Mouse (Mus musculus): ENCODE data around the gene Bcl3. TPM values are rescaled to one million over a fixed set of nuclear protein-coding genes. Genes with fewer than 3 reads are reported as not detected.

Bcl3 gene
- polyA plus RNA-seq, 1 experiment from 2014 or later = 0.65 TPM

DNA sequence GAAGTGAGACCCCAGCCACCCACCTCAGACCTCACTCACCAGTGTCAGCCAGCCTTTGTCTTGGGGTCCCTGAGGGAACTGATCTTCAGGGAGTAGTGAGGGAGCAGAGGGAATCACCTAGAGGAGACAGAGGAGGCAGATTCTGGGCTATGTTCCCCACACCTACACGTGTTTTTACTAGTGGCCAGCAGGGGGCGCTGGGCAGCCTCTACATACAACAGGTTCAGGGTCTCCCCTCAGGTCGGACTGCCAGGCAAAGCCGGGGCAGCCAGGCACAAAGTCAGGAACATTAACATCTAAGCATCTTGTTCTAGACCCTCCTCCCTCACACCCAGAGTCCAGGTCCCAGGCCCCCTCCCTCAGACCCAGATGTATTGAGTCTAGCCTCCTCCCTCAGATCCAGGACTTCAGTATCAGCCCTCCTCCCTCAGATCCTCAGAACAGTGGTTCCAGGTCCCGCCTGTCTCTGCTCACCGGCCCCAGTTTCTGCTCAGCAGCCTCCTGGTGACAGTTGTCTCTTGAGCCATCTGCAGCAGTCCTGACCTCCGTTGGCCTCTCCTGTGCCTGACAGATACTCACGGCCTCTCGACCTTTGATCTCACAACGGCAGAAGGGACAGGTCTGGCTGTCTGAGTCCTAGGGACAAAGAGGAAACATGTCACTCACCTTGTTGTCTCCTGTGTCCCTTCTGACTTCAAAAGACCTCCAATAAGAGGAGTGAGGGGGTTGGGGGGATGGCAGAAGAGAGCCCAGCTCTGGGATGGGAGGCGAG lies 37.6 kb downstream of the Bcl3 start:
- 44% methylated on average over 11 of the region's 11 CpGs for WGBS
- no peak for ATAC-seq
- peaks cover 3% of the 10 kb centered on the region; the same call in 1 of the 2 replicates for H3K4me1 ChIP-seq (ENCODE audit: control insufficient read depth, insufficient read depth, low read length)

DNA sequence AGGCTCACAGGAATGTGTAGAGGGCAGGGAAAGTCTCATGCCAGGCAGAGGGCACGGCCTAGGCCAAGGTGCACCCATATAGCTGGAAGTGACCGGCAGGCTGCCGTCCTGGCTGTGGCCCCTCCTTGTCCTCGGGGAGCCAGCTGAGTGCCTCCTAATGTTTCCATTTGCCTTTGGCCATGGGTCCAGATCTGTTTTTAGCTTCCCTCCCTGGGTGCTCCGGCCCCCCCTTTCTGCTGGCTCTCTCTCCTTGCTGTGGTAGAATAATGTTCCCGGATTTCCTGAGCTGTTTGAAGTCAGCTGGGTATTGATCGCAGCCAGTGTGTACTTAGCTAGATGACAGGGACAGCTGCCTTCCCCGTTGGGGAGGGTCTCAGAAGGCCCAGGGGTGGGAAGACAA lies 38.9 kb downstream of the Bcl3 start:
- Histone ChIP-seq H3K4me1 (ENCODE audit: control insufficient read depth, insufficient read depth, low read length) (no peaks in the 10 kb centered on the region), H3K9me3 (replicated peaks; ENCODE audit: control insufficient read depth, low read length, poor library complexity, severe bottlenecking) (no peaks in the 10 kb centered on the region), H3K27me3 (ENCODE audit: control insufficient read depth, insufficient read depth, low read depth, low read length) (no peaks in the 10 kb centered on the region), H3K27ac (ENCODE audit: low read length) (no peak overlapping the region), H3K9ac (ENCODE audit: low read depth, low read length) (no peak overlapping the region), H3K4me3 (ENCODE audit: low read depth, low read length) (no peak overlapping the region), H3K36me3 (ENCODE audit: control insufficient read depth, insufficient read depth, low read length) (no peaks in the 10 kb centered on the region), H3K4me2 (ENCODE audit: low read length) (no peak overlapping the region)
- ATAC-seq = no peak
- 68% methylated on average over 8 of the region's 8 CpGs for WGBS

More for the DNA sequence above, 37.6 kb downstream of the Bcl3 start:
- H3K9me3 ChIP-seq (replicated peaks; ENCODE audit: control insufficient read depth, low read length, poor library complexity, severe bottlenecking) = no peaks in the 10 kb centered on the region
- no peaks in the 10 kb centered on the region for H3K36me3 ChIP-seq (ENCODE audit: control insufficient read depth, insufficient read depth, low read length)
- H3K27ac ChIP-seq (ENCODE audit: low read length) = no peak overlapping the region
- H3K4me3 ChIP-seq (ENCODE audit: low read depth, low read length) = no peak overlapping the region
- H3K9ac ChIP-seq (ENCODE audit: low read depth, low read length) = no peak overlapping the region
- no peak overlapping the region for H3K4me2 ChIP-seq (ENCODE audit: low read length)
- no peaks in the 10 kb centered on the region for H3K27me3 ChIP-seq (ENCODE audit: control insufficient read depth, insufficient read depth, low read depth, low read length)

DNA sequence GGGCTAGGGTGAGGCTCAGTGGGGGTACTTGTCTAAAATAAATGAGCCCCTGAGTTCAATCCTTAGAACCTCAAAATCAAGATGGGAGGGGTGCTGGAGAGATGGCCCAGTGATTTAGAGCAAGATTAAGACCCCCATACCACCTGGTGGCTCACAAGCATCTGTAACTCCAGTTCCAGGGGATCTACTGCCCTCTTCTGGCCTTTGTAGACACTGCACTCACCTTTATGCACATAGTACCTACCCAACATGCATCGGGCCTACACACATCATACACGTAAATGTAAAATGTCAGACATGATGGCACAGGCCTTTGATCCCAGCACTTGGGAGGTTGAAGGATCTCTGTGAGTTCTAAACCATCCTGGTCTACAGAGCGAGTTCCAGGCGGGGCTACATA lies 39.9 kb downstream of the Bcl3 start:
- no peak overlapping the region for H3K4me3 ChIP-seq (ENCODE audit: low read depth, low read length)
- H3K4me1 ChIP-seq (ENCODE audit: control insufficient read depth, insufficient read depth, low read length) = no peaks in the 10 kb centered on the region
- no peak overlapping the region for H3K9ac ChIP-seq (ENCODE audit: low read depth, low read length)
- no peak overlapping the region for H3K4me2 ChIP-seq (ENCODE audit: low read length)
- 91% methylated on average over 4 of the region's 4 CpGs for WGBS
- no peaks in the 10 kb centered on the region for H3K9me3 ChIP-seq (replicated peaks; ENCODE audit: control insufficient read depth, low read length, poor library complexity, severe bottlenecking)
- no peaks in the 10 kb centered on the region for H3K36me3 ChIP-seq (ENCODE audit: control insufficient read depth, insufficient read depth, low read length)
- H3K27ac ChIP-seq (ENCODE audit: low read length) = no peak overlapping the region
- ATAC-seq = no peak
- H3K27me3 ChIP-seq (ENCODE audit: control insufficient read depth, insufficient read depth, low read depth, low read length) = no peaks in the 10 kb centered on the region

DNA sequence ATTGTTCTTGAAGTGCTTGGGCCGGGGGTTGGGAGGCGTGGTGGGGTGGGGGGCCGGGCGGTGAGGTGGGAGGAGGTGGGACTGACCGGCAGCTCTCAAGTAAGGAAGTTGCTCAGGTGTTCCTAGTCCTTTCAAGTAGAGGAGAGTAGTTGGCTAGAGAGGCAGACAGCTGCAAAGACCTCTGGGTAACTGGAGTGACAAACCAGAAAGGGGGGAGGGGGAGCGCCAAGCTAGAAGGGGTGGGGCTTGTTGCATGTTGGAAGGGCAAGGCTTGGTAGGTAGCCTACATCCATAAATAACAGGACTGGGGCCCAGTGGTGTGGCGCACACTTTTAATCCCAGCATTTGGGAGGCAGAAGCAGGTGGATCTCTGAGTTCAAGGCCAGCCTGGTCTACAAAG lies 40.8 kb downstream of the Bcl3 start:
- H3K36me3 ChIP-seq (ENCODE audit: control insufficient read depth, insufficient read depth, low read length) = no peaks in the 10 kb centered on the region
- H3K4me1 ChIP-seq (ENCODE audit: control insufficient read depth, insufficient read depth, low read length) = no peaks in the 10 kb centered on the region
- no peak overlapping the region for H3K4me3 ChIP-seq (ENCODE audit: low read depth, low read length)
- no peak overlapping the region for H3K27ac ChIP-seq (ENCODE audit: low read length)
- no peak for ATAC-seq
- no peaks in the 10 kb centered on the region for H3K9me3 ChIP-seq (replicated peaks; ENCODE audit: control insufficient read depth, low read length, poor library complexity, severe bottlenecking)
- no peak overlapping the region for H3K4me2 ChIP-seq (ENCODE audit: low read length)
- 89% methylated on average over 7 of the region's 7 CpGs for WGBS
- no peak overlapping the region for H3K9ac ChIP-seq (ENCODE audit: low read depth, low read length)
- H3K27me3 ChIP-seq (ENCODE audit: control insufficient read depth, insufficient read depth, low read depth, low read length) = no peaks in the 10 kb centered on the region

DNA sequence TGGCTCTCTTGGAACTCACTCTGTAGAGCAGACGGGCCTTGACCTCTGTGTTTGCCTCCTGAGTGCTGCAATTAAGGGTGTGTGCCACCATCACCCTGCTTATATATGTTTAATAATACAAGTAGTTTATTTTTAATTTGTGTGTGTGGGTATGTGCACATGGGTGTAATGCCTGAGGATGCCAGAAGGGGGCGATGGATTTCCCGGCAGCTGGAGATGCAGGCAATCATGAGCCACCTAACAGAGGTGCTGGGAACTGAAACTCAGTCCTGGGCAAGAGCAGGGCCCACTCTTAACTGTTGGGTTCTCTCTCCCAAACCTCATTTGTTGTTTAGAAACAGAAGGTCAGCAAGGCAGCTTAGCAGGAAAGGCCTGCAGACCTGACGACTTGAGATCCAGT lies 42.7 kb downstream of the Bcl3 start:
- Histone ChIP-seq H3K4me2 (ENCODE audit: low read length) (no peak overlapping the region), H3K36me3 (ENCODE audit: control insufficient read depth, insufficient read depth, low read length) (no peaks in the 10 kb centered on the region), H3K9me3 (replicated peaks; ENCODE audit: control insufficient read depth, low read length, poor library complexity, severe bottlenecking) (no peaks in the 10 kb centered on the region), H3K4me1 (ENCODE audit: control insufficient read depth, insufficient read depth, low read length) (no peaks in the 10 kb centered on the region), H3K27me3 (ENCODE audit: control insufficient read depth, insufficient read depth, low read depth, low read length) (no peaks in the 10 kb centered on the region), H3K27ac (ENCODE audit: low read length) (no peak overlapping the region), H3K9ac (ENCODE audit: low read depth, low read length) (no peak overlapping the region), H3K4me3 (ENCODE audit: low read depth, low read length) (no peak overlapping the region)
- WGBS = 79% methylated on average over 4 of the region's 4 CpGs
- no peak for ATAC-seq

DNA sequence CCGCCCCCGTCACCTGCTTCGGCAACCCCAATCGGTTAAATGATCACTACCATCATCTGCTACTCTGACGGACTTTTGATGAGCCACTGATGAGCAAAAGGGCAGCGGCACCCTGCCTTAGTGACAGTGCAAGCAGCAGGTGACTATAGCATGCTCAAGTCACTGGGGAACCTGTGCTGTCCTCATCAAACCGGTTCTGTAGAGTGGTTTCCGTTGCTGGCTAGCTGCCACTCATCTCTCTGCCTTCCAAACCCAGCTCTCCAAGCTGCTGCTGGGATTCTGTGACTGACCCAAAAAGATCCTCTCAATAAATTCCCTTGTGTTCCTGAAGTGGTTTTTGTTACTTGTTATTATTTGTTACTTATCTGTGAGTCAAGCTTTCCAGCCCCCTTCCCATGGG lies 43.9 kb downstream of the Bcl3 start:
- no peaks in the 10 kb centered on the region for H3K4me1 ChIP-seq (ENCODE audit: control insufficient read depth, insufficient read depth, low read length)
- no peak overlapping the region for H3K9ac ChIP-seq (ENCODE audit: low read depth, low read length)
- no peaks in the 10 kb centered on the region for H3K9me3 ChIP-seq (replicated peaks; ENCODE audit: control insufficient read depth, low read length, poor library complexity, severe bottlenecking)
- no peak overlapping the region for H3K27ac ChIP-seq (ENCODE audit: low read length)
- no peak overlapping the region for H3K4me2 ChIP-seq (ENCODE audit: low read length)
- H3K4me3 ChIP-seq (ENCODE audit: low read depth, low read length) = no peak overlapping the region
- WGBS = 88% methylated on average over 8 of the region's 8 CpGs
- H3K36me3 ChIP-seq (ENCODE audit: control insufficient read depth, insufficient read depth, low read length) = no peaks in the 10 kb centered on the region
- no peaks in the 10 kb centered on the region for H3K27me3 ChIP-seq (ENCODE audit: control insufficient read depth, insufficient read depth, low read depth, low read length)
- ATAC-seq = no peak

DNA sequence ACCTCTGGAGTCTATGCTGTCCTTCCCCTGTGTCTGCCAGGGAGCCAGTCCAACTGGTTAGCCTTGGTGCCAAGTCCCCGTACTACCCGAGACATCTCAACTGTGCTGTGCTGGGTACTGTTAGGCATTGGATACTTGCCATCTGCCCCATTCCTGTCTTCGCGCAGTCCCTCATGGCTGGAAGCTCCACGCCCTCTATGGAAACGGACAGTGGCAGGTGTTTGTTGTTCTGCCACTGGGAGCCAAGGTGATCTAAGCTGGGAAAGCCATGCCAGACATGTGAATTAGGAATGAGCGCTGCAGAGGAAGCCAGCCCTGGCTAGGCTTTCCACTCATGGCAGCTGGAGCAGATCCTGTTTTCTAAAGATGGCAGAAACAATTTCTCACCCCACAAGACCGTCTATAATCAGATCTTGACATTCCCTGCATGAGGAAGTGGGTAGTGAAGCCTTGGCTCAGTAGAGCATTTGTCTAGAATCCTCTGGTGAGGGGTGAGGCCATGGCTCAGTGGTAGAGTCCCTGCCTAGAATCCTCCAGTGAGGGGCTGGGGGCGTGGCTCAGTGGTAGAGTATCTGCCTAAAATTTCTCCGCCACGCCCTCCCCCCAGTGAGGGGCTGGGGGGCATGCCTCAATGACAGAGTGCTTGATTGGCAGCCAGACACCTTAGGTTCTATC lies 45.4 kb downstream of the Bcl3 start:
- Histone ChIP-seq H3K9me3 (replicated peaks; ENCODE audit: control insufficient read depth, low read length, poor library complexity, severe bottlenecking) (no peaks in the 10 kb centered on the region), H3K9ac (ENCODE audit: low read depth, low read length) (no peak overlapping the region), H3K27me3 (ENCODE audit: control insufficient read depth, insufficient read depth, low read depth, low read length) (no peaks in the 10 kb centered on the region), H3K4me3 (ENCODE audit: low read depth, low read length) (no peak overlapping the region), H3K27ac (ENCODE audit: low read length) (no peak overlapping the region), H3K4me1 (ENCODE audit: control insufficient read depth, insufficient read depth, low read length) (no peaks in the 10 kb centered on the region), H3K4me2 (ENCODE audit: low read length) (no peak overlapping the region), H3K36me3 (ENCODE audit: control insufficient read depth, insufficient read depth, low read length) (no peaks in the 10 kb centered on the region)
- 87% methylated on average over 11 of the region's 11 CpGs for WGBS
- ATAC-seq = no peak

DNA sequence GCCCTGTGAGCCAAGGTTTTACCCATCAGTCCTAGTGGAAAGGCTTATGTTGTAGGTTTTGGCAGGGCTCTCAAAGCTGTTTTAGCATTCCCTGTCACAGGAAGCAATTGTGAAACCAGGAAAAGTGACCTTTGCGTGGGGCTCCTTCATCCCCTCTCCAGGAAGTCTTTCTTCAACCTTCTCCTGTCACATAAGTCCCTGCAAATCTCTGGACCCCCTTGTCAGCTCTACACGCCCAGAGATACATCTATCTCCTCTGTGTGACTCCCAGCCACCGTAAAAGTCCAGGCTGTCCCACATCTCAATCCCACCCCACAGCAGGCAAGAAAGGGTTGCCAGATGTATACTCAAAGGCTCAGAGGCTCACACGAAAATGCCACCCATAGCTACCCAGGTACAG lies 50.9 kb downstream of the Bcl3 start:
- Histone ChIP-seq H3K9ac (ENCODE audit: low read depth, low read length) (no peak overlapping the region), H3K4me1 (ENCODE audit: control insufficient read depth, insufficient read depth, low read length) (peaks cover 11% of the 10 kb centered on the region), H3K9me3 (replicated peaks; ENCODE audit: control insufficient read depth, low read length, poor library complexity, severe bottlenecking) (no peaks in the 10 kb centered on the region), H3K27me3 (ENCODE audit: control insufficient read depth, insufficient read depth, low read depth, low read length) (peaks cover 24% of the 10 kb centered on the region), H3K36me3 (ENCODE audit: control insufficient read depth, insufficient read depth, low read length) (no peaks in the 10 kb centered on the region), H3K27ac (ENCODE audit: low read length) (no peak overlapping the region), H3K4me2 (ENCODE audit: low read length) (no peak overlapping the region), H3K4me3 (ENCODE audit: low read depth, low read length) (no peak overlapping the region)
- WGBS = 62% methylated on average over 4 of the region's 4 CpGs
- ATAC-seq = no peak

DNA sequence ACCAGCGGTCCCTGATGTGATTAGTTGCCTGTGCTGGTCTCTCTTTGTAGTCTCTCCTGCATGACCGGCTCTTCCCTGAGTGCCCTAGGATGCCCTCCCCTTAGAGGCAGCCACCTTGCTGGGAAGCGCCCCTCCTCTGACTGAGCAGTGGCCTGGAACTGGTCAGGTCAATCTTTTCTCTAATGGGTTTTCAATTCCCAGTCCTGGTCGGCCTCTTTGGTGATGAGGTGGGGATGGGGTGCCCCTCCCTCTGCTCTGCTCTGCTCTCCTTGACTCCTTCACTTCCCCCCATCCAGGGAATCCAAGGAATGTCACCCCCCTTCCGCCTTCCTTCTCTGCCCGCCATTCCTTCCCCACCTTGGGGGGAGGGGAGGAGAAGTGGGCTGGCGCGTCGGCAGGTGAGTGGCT lies 51.6 kb downstream of the Bcl3 start, which contains the start of gene Bcam:
Gene Bcam (minus strand): TSS at position 33 of the 408 bp plus-strand sequence.
- WGBS = 2% methylated on average over 9 of the region's 9 CpGs
- peaks cover 11% of the 10 kb centered on the region for H3K4me1 ChIP-seq (ENCODE audit: control insufficient read depth, insufficient read depth, low read length)
- peak within 1 kb of the TSS; percentile 74 for H3K4me2 ChIP-seq (ENCODE audit: low read length)
- H3K9ac ChIP-seq (ENCODE audit: low read depth, low read length) = peak within 1 kb of the TSS; percentile 61
- H3K27me3 ChIP-seq (ENCODE audit: control insufficient read depth, insufficient read depth, low read depth, low read length) = peaks cover 24% of the 10 kb centered on the region
- no peaks in the 10 kb centered on the region for H3K9me3 ChIP-seq (replicated peaks; ENCODE audit: control insufficient read depth, low read length, poor library complexity, severe bottlenecking)
- peak; percentile 56; the same call in 1 of the 2 replicates for ATAC-seq
- H3K4me3 ChIP-seq (ENCODE audit: low read depth, low read length) = peak within 1 kb of the TSS; percentile 41
- H3K36me3 ChIP-seq (ENCODE audit: control insufficient read depth, insufficient read depth, low read length) = no peaks in the 10 kb centered on the region
- no peak within 1 kb of the TSS for H3K27ac ChIP-seq (ENCODE audit: low read length)
